Mouse (Mus musculus) liver, postnatal 0 days (tissue): ENCODE measurements at regions not wholly inside any gene's neighbourhood (a gene's known extent, or its start where the extent isn't known, plus 50 kb on each side); places are given as distances from the start of the nearest gene placed in this dataset.

ENCODE experiments used
- CTCF ChIP-seq: sonication (generic); IDR thresholded peaks from 2 replicates; pipeline ENCODE4 v1.5.1; 2016; ENCODE audit warnings: antibody characterized with exemption, low read depth
- EP300 ChIP-seq: IDR thresholded peaks from 2 replicates; pipeline ENCODE4 v1.6.1; 2016; ENCODE audit warnings: antibody characterized with exemption, low read depth, mild to moderate bottlenecking

DNA sequence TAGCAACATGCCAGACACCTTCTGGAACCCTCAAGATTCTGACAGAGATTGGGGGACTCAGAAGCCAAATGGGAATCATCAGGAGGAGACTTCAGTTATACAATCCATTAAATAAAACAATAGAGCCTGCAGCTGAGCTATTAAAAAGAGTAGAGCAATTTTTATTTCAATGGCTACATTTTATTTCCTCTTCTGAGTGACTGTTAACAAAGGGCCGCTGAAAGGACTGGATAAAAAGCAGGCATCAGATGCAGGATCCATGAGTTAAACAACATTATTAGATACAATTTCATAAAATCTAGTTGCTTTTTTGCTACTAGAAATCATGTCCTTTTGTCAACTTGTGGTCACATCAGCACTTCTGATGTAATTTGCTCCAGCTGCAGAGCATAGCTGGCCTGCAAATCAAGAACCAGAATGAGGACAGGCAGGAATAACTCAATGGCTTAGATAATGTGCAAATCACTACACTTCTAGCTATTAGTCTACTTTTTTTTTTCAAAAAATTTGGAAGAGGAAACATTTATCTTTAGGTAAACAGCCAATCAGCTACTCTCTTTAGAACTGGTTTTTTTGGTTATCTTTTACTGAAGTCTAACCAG lies 529.5 kb upstream of the Mef2c start:
- TF ChIP-seq CTCF: no peak
- no peak for TF ChIP-seq EP300
